Comparison of ENCODE assay signal across 8 mouse cellular contexts in the genomic region with DNA sequence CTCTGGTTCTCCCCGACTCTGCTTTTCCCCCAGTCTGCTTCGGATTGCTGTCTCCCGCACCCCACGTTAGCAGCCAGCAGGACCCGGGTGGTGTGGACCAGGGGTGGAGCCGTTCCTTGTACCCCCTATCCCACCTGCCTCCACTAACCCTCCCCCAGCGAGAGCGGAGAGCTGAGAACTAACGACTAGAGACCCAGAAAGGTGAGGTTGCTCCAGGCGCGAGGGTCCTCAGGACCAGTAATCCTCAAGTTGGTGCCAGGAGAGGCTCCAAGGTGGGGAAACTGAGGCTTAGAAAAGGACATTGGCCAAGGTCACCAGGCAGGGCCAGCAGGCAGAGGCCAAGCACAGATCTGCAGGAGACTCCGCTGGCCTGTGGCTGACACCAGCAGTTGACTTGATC. TPM values are rescaled to one million over a fixed set of nuclear protein-coding genes. Genes with fewer than 3 reads are reported as not detected.
DNase-seq lines count a peak whose midpoint lies in the region; ATAC-seq and TF ChIP-seq lines count a peak whose summit lies in the region.
"Had no signal": no experiment of that assay in that cellular context is flagged by ENCODE, and none has a peak within 500 bp of the region (broad histone marks: within the 10 kb centered on the region; RNA-seq: fewer than 3 reads in every experiment).

No protein-coding gene starts in this region.

- DNase-seq in lung, adult 18-20 months: no peak
- DNase-seq in forebrain, embryonic 14.5 days (ENCODE audit: low spot score): no peak
- DNase-seq in liver, embryonic 13.5 days: no peak
- no peak for DNase-seq in stomach, postnatal 0 days (ENCODE audit: low spot score)
- DNase-seq in right cerebral cortex, postnatal 25 days: no peak
- DNase-seq in embryo, embryonic 10 days (ENCODE audit: low spot score): no peak
- DNase-seq: kidney, postnatal 4 days had no signal

- peaks cover 70% of the 10 kb centered on the region for H3K27me3 ChIP-seq in lung, embryonic 16.5 days (ENCODE audit: control insufficient read depth, insufficient read depth, low read depth, low read length)
- H3K27me3 ChIP-seq in forebrain, embryonic 14.5 days (replicated peaks; ENCODE audit: control insufficient read depth, insufficient read depth, low read length): peaks cover 53% of the 10 kb centered on the region
- peaks cover 96% of the 10 kb centered on the region for H3K27me3 ChIP-seq in liver, embryonic 13.5 days
- H3K27me3 ChIP-seq in stomach, postnatal 0 days (ENCODE audit: control insufficient read depth, insufficient read depth, low read length): peaks cover 29% of the 10 kb centered on the region; the same call in 1 of the 2 replicates

- ATAC-seq in lung, embryonic 16.5 days (ENCODE audit: low read depth): no peak
- ATAC-seq in forebrain, embryonic 14.5 days: peak; percentile 19; the same call in 1 of the 2 replicates
- no peak for ATAC-seq in liver, embryonic 13.5 days (ENCODE audit: low read depth)
- ATAC-seq in stomach, postnatal 0 days (ENCODE audit: low FRiP score, low TSS enrichment): no peak

- H3K4me2 ChIP-seq in lung, embryonic 16.5 days (ENCODE audit: low read depth, low read length): peak overlapping the region; percentile 81
- peak overlapping the region; percentile 100 for H3K4me2 ChIP-seq in forebrain, embryonic 14.5 days (ENCODE audit: low read length)
- H3K4me2 ChIP-seq in liver, embryonic 13.5 days: peak overlapping the region; percentile 62
- H3K4me2 ChIP-seq in stomach, postnatal 0 days (replicated peaks; ENCODE audit: low read depth): peak overlapping the region; percentile 86

- TF ChIP-seq CTCF in stomach, postnatal 0 days (IDR thresholded peaks at IDR 0.05; ENCODE audit: low read depth): no peak

- no peak overlapping the region for H3K9ac ChIP-seq in lung, embryonic 16.5 days (ENCODE audit: low read length)
- H3K9ac ChIP-seq in forebrain, embryonic 14.5 days (ENCODE audit: low read length): peak overlapping the region; percentile 61; the same call in 1 of the 2 replicates
- no peak overlapping the region for H3K9ac ChIP-seq in liver, embryonic 13.5 days
- H3K9ac ChIP-seq in stomach, postnatal 0 days (ENCODE audit: low read length): no peak overlapping the region

- H3K27ac ChIP-seq in lung, embryonic 16.5 days (ENCODE audit: low read length): no peak overlapping the region
- no peak overlapping the region for H3K27ac ChIP-seq in forebrain, embryonic 14.5 days (ENCODE audit: low read depth, low read length)
- no peak overlapping the region for H3K27ac ChIP-seq in liver, embryonic 13.5 days
- no peak overlapping the region for H3K27ac ChIP-seq in stomach, postnatal 0 days (replicated peaks)

- 2% methylated on average over 11 of the region's 12 CpGs for WGBS in lung, embryonic 16.5 days
- WGBS in forebrain, embryonic 14.5 days: 3% methylated on average over 12 of the region's 12 CpGs
- WGBS in liver, embryonic 13.5 days (ENCODE audit: insufficient replicate concordance): 4% methylated on average over 12 of the region's 12 CpGs
- 2% methylated on average over 12 of the region's 12 CpGs for WGBS in stomach, postnatal 0 days

- peaks cover 11% of the 10 kb centered on the region for H3K4me1 ChIP-seq in lung, embryonic 16.5 days (replicated peaks; ENCODE audit: control insufficient read depth, insufficient read depth, low read length)
- peaks cover 7% of the 10 kb centered on the region; the same call in 1 of the 2 replicates for H3K4me1 ChIP-seq in forebrain, embryonic 14.5 days (ENCODE audit: control insufficient read depth, insufficient read depth, low read length)
- H3K4me1 ChIP-seq in liver, embryonic 13.5 days (replicated peaks): peaks cover 7% of the 10 kb centered on the region
- H3K4me1 ChIP-seq in stomach, postnatal 0 days (replicated peaks; ENCODE audit: control insufficient read depth, insufficient read depth): peaks cover 5% of the 10 kb centered on the region; the same call in 1 of the 2 replicates

- H3K4me3 ChIP-seq in lung, embryonic 16.5 days (ENCODE audit: low read length): peak overlapping the region; percentile 51
- H3K4me3 ChIP-seq in forebrain, embryonic 14.5 days (ENCODE audit: low read depth, low read length): peak overlapping the region; percentile 55
- H3K4me3 ChIP-seq in liver, embryonic 13.5 days (replicated peaks): peak overlapping the region; percentile 48
- 0 out of 2 replicates have a peak overlapping the region, but pooled peaks have one; percentile 10 for H3K4me3 ChIP-seq in stomach, postnatal 0 days (ENCODE audit: low read depth, low read length)

- no peaks in the 10 kb centered on the region for H3K36me3 ChIP-seq in lung, embryonic 16.5 days (ENCODE audit: control insufficient read depth, insufficient read depth, low read length)
- no peaks in the 10 kb centered on the region for H3K36me3 ChIP-seq in forebrain, embryonic 14.5 days (ENCODE audit: control insufficient read depth, insufficient read depth, low read length)
- no peaks in the 10 kb centered on the region for H3K36me3 ChIP-seq in liver, embryonic 13.5 days
- no peaks in the 10 kb centered on the region for H3K36me3 ChIP-seq in stomach, postnatal 0 days (ENCODE audit: control insufficient read depth, insufficient read depth, low read length)

- no peaks in the 10 kb centered on the region for H3K9me3 ChIP-seq in lung, embryonic 16.5 days (ENCODE audit: control insufficient read depth, low read length)
- H3K9me3 ChIP-seq in forebrain, embryonic 14.5 days (replicated peaks; ENCODE audit: control insufficient read depth, low read length): no peaks in the 10 kb centered on the region
- H3K9me3 ChIP-seq in liver, embryonic 13.5 days (replicated peaks): no peaks in the 10 kb centered on the region
- no peaks in the 10 kb centered on the region for H3K9me3 ChIP-seq in stomach, postnatal 0 days (ENCODE audit: control insufficient read depth, low read length)

- TF ChIP-seq EP300 in stomach, postnatal 0 days (optimal IDR thresholded peaks at IDR 0.05): no peak

RNA-seq across cellular contexts. Expression of gene Cabp7, which starts 0.7 kb away (rescaled TPM):
- 0.14 and 0.28 TPM in 2 replicates for polyA plus RNA-seq in lung, embryonic 16.5 days (2015; fragmentation: Nextera tagmentation; extraction: Ambion mirVana)
- polyA plus RNA-seq in forebrain, embryonic 14.5 days (2014; fragmentation: Nextera tagmentation; extraction: Ambion mirVana): 1.4 and 1.5 TPM in 2 replicates
- 0.06 TPM in 1 of 2 replicates, not detected in the other for polyA plus RNA-seq in liver, embryonic 13.5 days (2015; fragmentation: Nextera tagmentation; extraction: Ambion mirVana)
- 0.12 and 0.13 TPM in 2 replicates for polyA plus RNA-seq in stomach, postnatal 0 days (2015; fragmentation: Nextera tagmentation; extraction: Ambion mirVana)

RNA-seq across cellular contexts. Expression of gene Zmat5, which starts 42.8 kb away (rescaled TPM):
- 76.5 and 80.0 TPM in 2 replicates for polyA plus RNA-seq in lung, embryonic 16.5 days (2015; fragmentation: Nextera tagmentation; extraction: Ambion mirVana)
- 77.3 and 92.4 TPM in 2 replicates for polyA plus RNA-seq in forebrain, embryonic 14.5 days (2014; fragmentation: Nextera tagmentation; extraction: Ambion mirVana)
- 30.2 and 31.0 TPM in 2 replicates for polyA plus RNA-seq in liver, embryonic 13.5 days (2015; fragmentation: Nextera tagmentation; extraction: Ambion mirVana)
- 57.4 and 63.5 TPM in 2 replicates for polyA plus RNA-seq in stomach, postnatal 0 days (2015; fragmentation: Nextera tagmentation; extraction: Ambion mirVana)

RNA-seq across cellular contexts. Expression of gene Uqcr10, which starts 43.1 kb away (rescaled TPM):
- polyA plus RNA-seq in lung, embryonic 16.5 days (2015; fragmentation: Nextera tagmentation; extraction: Ambion mirVana): 806 and 839 TPM in 2 replicates
- polyA plus RNA-seq in forebrain, embryonic 14.5 days (2014; fragmentation: Nextera tagmentation; extraction: Ambion mirVana): 538 and 693 TPM in 2 replicates
- polyA plus RNA-seq in liver, embryonic 13.5 days (2015; fragmentation: Nextera tagmentation; extraction: Ambion mirVana): 687 and 723 TPM in 2 replicates
- polyA plus RNA-seq in stomach, postnatal 0 days (2015; fragmentation: Nextera tagmentation; extraction: Ambion mirVana): 1,477 and 1,517 TPM in 2 replicates
